Mouse (Mus musculus) cortical plate, adult 2 months (tissue): ENCODE data around the gene Rdh1.

ENCODE experiments used
- CTCF ChIP-seq: fragments of 200-500 bp; IDR thresholded peaks from 2 replicates; pipeline ENCODE4 v1.5.1; 2011; ENCODE audit warnings: mild to moderate bottlenecking, control low read depth, low read length; ENCODE audit not compliant: insufficient read depth; ENCODE audit errors: extremely low read depth
- POLR2A ChIP-seq: fragments of 200-500 bp; IDR thresholded peaks from 2 replicates; pipeline ENCODE4 v1.6.1; 2011; ENCODE audit warnings: mild to moderate bottlenecking, low read length, control low read depth; ENCODE audit not compliant: insufficient read depth; ENCODE audit errors: extremely low read depth

GRCm38 (mm10) chr10:127802236-127802635, 42.7 kb downstream of the Rdh1 start:
- TF ChIP-seq CTCF = no peak
- TF ChIP-seq POLR2A = no peak
